Mouse (Mus musculus): ENCODE measurements at regions not wholly inside any gene's neighbourhood (a gene's known extent, or its start where the extent isn't known, plus 50 kb on each side); places are given as distances from the start of the nearest gene placed in this dataset.

GRCm38 (mm10) chr2:168842261-168842740 lies 74.6 kb upstream of the Sall4 start:
- Histone ChIP-seq H3K36me3 (ENCODE audit: control insufficient read depth, insufficient read depth, low read length) (no peaks in the 10 kb centered on the region), H3K4me1 (ENCODE audit: control insufficient read depth, insufficient read depth, low read length) (peaks cover 11% of the 10 kb centered on the region), H3K4me3 (ENCODE audit: control insufficient read depth, low read depth, low read length) (no peak overlapping the region), H3K27ac (ENCODE audit: control insufficient read depth, insufficient read depth, low read depth, low read length) (no peak overlapping the region), H3K27me3 (ENCODE audit: control insufficient read depth, insufficient read depth, low read length) (peaks cover 6% of the 10 kb centered on the region; the same call in 1 of the 2 replicates)
- TF ChIP-seq POLR2A (IDR thresholded peaks at IDR 0.05; ENCODE audit: control insufficient read depth, low read depth, low read length), result no peak
- peak; percentile 16; the same call in 1 of the 2 replicates for TF ChIP-seq CTCF (IDR thresholded peaks at IDR 0.05; ENCODE audit: control insufficient read depth, insufficient read depth, insufficient replicate concordance, low read depth, low read length)

GRCm38 (mm10) chr2:168841713-168842045 lies 73.9 kb upstream of the Sall4 start:
- H3K4me1 ChIP-seq (ENCODE audit: control insufficient read depth, insufficient read depth, low read length), result peaks cover 11% of the 10 kb centered on the region

GRCm38 (mm10) chr2:168840853-168841712 lies 73.3 kb upstream of the Sall4 start:
- TF ChIP-seq POLR2A (IDR thresholded peaks at IDR 0.05; ENCODE audit: control insufficient read depth, low read depth, low read length) (no peak), CTCF (IDR thresholded peaks at IDR 0.05; ENCODE audit: control insufficient read depth, insufficient read depth, insufficient replicate concordance, low read depth, low read length) (no peak)
- Histone ChIP-seq H3K4me3 (ENCODE audit: control insufficient read depth, low read depth, low read length) (no peak overlapping the region), H3K36me3 (ENCODE audit: control insufficient read depth, insufficient read depth, low read length) (no peaks in the 10 kb centered on the region), H3K4me1 (ENCODE audit: control insufficient read depth, insufficient read depth, low read length) (peaks cover 11% of the 10 kb centered on the region), H3K27me3 (ENCODE audit: control insufficient read depth, insufficient read depth, low read length) (peaks cover 6% of the 10 kb centered on the region; the same call in 1 of the 2 replicates), H3K27ac (ENCODE audit: control insufficient read depth, insufficient read depth, low read depth, low read length) (no peak overlapping the region)

More at GRCm38 (mm10) chr2:168841713-168842045, 73.9 kb upstream of the Sall4 start:
- no peak for TF ChIP-seq CTCF (IDR thresholded peaks at IDR 0.05; ENCODE audit: control insufficient read depth, insufficient read depth, insufficient replicate concordance, low read depth, low read length)
- no peak for TF ChIP-seq POLR2A (IDR thresholded peaks at IDR 0.05; ENCODE audit: control insufficient read depth, low read depth, low read length)
- no peak overlapping the region for H3K4me3 ChIP-seq (ENCODE audit: control insufficient read depth, low read depth, low read length)
- H3K27ac ChIP-seq (ENCODE audit: control insufficient read depth, insufficient read depth, low read depth, low read length), result no peak overlapping the region
- peaks cover 6% of the 10 kb centered on the region; the same call in 1 of the 2 replicates for H3K27me3 ChIP-seq (ENCODE audit: control insufficient read depth, insufficient read depth, low read length)
- H3K36me3 ChIP-seq (ENCODE audit: control insufficient read depth, insufficient read depth, low read length), result no peaks in the 10 kb centered on the region

- peaks cover 6% of the 10 kb centered on the region; the same call in 1 of the 2 replicates for H3K27me3 ChIP-seq (ENCODE audit: control insufficient read depth, insufficient read depth, low read length)
- H3K4me3 ChIP-seq (ENCODE audit: control insufficient read depth, low read depth, low read length), result peak overlapping the region; percentile 22
- no peaks in the 10 kb centered on the region for H3K36me3 ChIP-seq (ENCODE audit: control insufficient read depth, insufficient read depth, low read length)
- no peak overlapping the region for H3K27ac ChIP-seq (ENCODE audit: control insufficient read depth, insufficient read depth, low read depth, low read length)
- H3K4me1 ChIP-seq (ENCODE audit: control insufficient read depth, insufficient read depth, low read length), result peaks cover 11% of the 10 kb centered on the region
- no peak for TF ChIP-seq CTCF (IDR thresholded peaks at IDR 0.05; ENCODE audit: control insufficient read depth, insufficient read depth, insufficient replicate concordance, low read depth, low read length)
- TF ChIP-seq POLR2A (IDR thresholded peaks at IDR 0.05; ENCODE audit: control insufficient read depth, low read depth, low read length), result no peak
These were observed 72.3 kb upstream of the Sall4 start for GRCm38 (mm10) chr2:168839811-168840655.

GRCm38 (mm10) chr2:168839221-168839620 lies 71.5 kb upstream of the Sall4 start:
- Histone ChIP-seq H3K27me3 (ENCODE audit: control insufficient read depth, insufficient read depth, low read length) (peaks cover 6% of the 10 kb centered on the region; the same call in 1 of the 2 replicates), H3K27ac (ENCODE audit: control insufficient read depth, insufficient read depth, low read depth, low read length) (no peak overlapping the region), H3K4me3 (ENCODE audit: control insufficient read depth, low read depth, low read length) (no peak overlapping the region), H3K4me1 (ENCODE audit: control insufficient read depth, insufficient read depth, low read length) (peaks cover 11% of the 10 kb centered on the region), H3K36me3 (ENCODE audit: control insufficient read depth, insufficient read depth, low read length) (no peaks in the 10 kb centered on the region)
- TF ChIP-seq CTCF (IDR thresholded peaks at IDR 0.05; ENCODE audit: control insufficient read depth, insufficient read depth, insufficient replicate concordance, low read depth, low read length) (no peak), POLR2A (IDR thresholded peaks at IDR 0.05; ENCODE audit: control insufficient read depth, low read depth, low read length) (no peak)

- Histone ChIP-seq H3K4me3 (ENCODE audit: control insufficient read depth, low read depth, low read length) (no peak overlapping the region), H3K27ac (ENCODE audit: control insufficient read depth, insufficient read depth, low read depth, low read length) (no peak overlapping the region), H3K4me1 (ENCODE audit: control insufficient read depth, insufficient read depth, low read length) (peaks cover 11% of the 10 kb centered on the region), H3K36me3 (ENCODE audit: control insufficient read depth, insufficient read depth, low read length) (no peaks in the 10 kb centered on the region), H3K27me3 (ENCODE audit: control insufficient read depth, insufficient read depth, low read length) (peaks cover 6% of the 10 kb centered on the region; the same call in 1 of the 2 replicates)
- TF ChIP-seq CTCF (IDR thresholded peaks at IDR 0.05; ENCODE audit: control insufficient read depth, insufficient read depth, insufficient replicate concordance, low read depth, low read length), result no peak
- no peak for TF ChIP-seq POLR2A (IDR thresholded peaks at IDR 0.05; ENCODE audit: control insufficient read depth, low read depth, low read length)
These were observed 70.9 kb upstream of the Sall4 start for GRCm38 (mm10) chr2:168838681-168839080.

Data from testis, adult 2 months (tissue).